Mouse (Mus musculus) stomach, postnatal 0 days (tissue): ENCODE results near the gene Npdc1.

ENCODE experiments used
- CTCF ChIP-seq: IDR thresholded peaks from 2 replicates; pipeline ENCODE4 v1.5.1; 2016; ENCODE audit warnings: antibody characterized with exemption, low read depth, mild to moderate bottlenecking, moderate library complexity
- EP300 ChIP-seq: optimal IDR thresholded peaks from 2 replicates; pipeline ENCODE3; 2016; ENCODE audit warnings: antibody characterized with exemption

DNA sequence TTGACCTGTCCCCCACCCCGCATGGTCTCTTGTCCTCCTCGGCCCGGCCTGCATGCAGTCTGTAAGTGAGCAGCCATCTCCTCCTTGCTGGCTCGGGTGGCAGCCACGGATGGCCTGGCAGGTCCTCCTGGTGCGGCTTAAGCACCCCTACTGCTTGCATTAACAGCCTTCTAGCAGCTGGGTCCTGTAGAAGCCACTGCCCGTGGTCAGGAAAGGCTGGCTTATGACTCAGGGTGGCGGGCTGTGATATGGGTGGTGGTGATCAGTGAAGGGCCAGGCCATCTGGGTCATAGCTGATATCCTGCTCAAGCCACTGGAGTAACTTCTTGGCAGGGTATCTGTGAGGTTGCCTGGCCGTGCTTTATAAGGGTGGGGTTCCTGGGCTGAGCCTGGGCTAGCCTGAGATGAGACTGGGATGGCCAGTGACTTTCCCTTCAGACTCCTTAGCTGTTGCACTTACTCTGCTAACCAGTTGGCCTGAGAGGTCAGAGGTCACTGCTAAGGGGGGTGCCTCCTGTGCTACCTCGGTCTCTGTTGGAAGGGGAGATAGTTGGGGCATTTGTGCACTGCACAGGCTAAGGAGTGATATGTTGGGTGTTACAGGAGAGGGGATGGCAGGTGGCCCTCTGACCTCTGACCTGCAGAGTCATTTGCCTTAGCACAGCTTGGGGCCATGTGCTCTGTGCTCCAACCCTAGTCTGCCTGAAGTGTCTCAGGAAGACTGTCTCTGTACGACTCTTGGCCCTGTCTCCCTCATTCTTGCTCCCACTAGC is 33.4 kb downstream of the Npdc1 start:
- TF ChIP-seq EP300 (no peak), CTCF (no peak)
